Mouse (Mus musculus) spleen, adult 12 weeks (tissue): ENCODE measurements around the gene Mgat5.
A peak's percentile ranks its signal among the peaks of the same experiment; 100 is the strongest.

Experiments
- DNase-seq: peaks from one replicate; pipeline ENCODE4 v3.0.0; 2022; ENCODE audit warnings: low spot score

Gene Mgat5

GRCm38 (mm10) chr1:127383071-127383470, 178.3 kb downstream of the Mgat5 start:
- DNase-seq = no peak

GRCm38 (mm10) chr1:127387226-127387625, 182.4 kb downstream of the Mgat5 start:
- DNase-seq = no peak

GRCm38 (mm10) chr1:127387661-127388060, 182.8 kb downstream of the Mgat5 start:
- DNase-seq = no peak

- DNase-seq = no peak
These were observed 189.9 kb downstream of the Mgat5 start for GRCm38 (mm10) chr1:127394716-127395115.

- DNase-seq = no peak
These were observed 190.9 kb downstream of the Mgat5 start for GRCm38 (mm10) chr1:127395724-127396123.

GRCm38 (mm10) chr1:127396569-127397349, 191.9 kb downstream of the Mgat5 start:
- DNase-seq = no peak

- no peak for DNase-seq
These were observed 192.6 kb downstream of the Mgat5 start for GRCm38 (mm10) chr1:127397396-127397795.

- no peak for DNase-seq
These were observed 193.4 kb downstream of the Mgat5 start for GRCm38 (mm10) chr1:127398186-127398585.

GRCm38 (mm10) chr1:127400198-127400597, 195.4 kb downstream of the Mgat5 start:
- no peak for DNase-seq

GRCm38 (mm10) chr1:127400666-127401065, 195.9 kb downstream of the Mgat5 start:
- no peak for DNase-seq

- DNase-seq = no peak
These were observed 199.8 kb downstream of the Mgat5 start for GRCm38 (mm10) chr1:127404655-127405054.

GRCm38 (mm10) chr1:127408957-127409423, 204.2 kb downstream of the Mgat5 start:
- no peak for DNase-seq

- DNase-seq = no peak
These were observed 204.7 kb downstream of the Mgat5 start for GRCm38 (mm10) chr1:127409512-127409911.

GRCm38 (mm10) chr1:127414500-127414899, 209.7 kb downstream of the Mgat5 start:
- no peak for DNase-seq

- DNase-seq = no peak
These were observed 211.1 kb downstream of the Mgat5 start for GRCm38 (mm10) chr1:127415896-127416295.

- DNase-seq = no peak
These were observed 212.2 kb downstream of the Mgat5 start for GRCm38 (mm10) chr1:127416971-127417370.

GRCm38 (mm10) chr1:127418916-127419575, 214.2 kb downstream of the Mgat5 start:
- no peak for DNase-seq

- no peak for DNase-seq
These were observed 214.8 kb downstream of the Mgat5 start for GRCm38 (mm10) chr1:127419581-127419980.

GRCm38 (mm10) chr1:127420383-127420782, 215.6 kb downstream of the Mgat5 start:
- no peak for DNase-seq

- DNase-seq = no peak
These were observed 216.0 kb downstream of the Mgat5 start for GRCm38 (mm10) chr1:127420795-127421194.

GRCm38 (mm10) chr1:127422565-127422964, 217.8 kb downstream of the Mgat5 start:
- no peak for DNase-seq

- DNase-seq = peak; percentile 3
These were observed 220.3 kb downstream of the Mgat5 start for GRCm38 (mm10) chr1:127425021-127425532.

GRCm38 (mm10) chr1:127430290-127430689, 225.5 kb downstream of the Mgat5 start:
- no peak for DNase-seq
